Mouse (Mus musculus): ENCODE results near the gene Tjap1.

DNA sequence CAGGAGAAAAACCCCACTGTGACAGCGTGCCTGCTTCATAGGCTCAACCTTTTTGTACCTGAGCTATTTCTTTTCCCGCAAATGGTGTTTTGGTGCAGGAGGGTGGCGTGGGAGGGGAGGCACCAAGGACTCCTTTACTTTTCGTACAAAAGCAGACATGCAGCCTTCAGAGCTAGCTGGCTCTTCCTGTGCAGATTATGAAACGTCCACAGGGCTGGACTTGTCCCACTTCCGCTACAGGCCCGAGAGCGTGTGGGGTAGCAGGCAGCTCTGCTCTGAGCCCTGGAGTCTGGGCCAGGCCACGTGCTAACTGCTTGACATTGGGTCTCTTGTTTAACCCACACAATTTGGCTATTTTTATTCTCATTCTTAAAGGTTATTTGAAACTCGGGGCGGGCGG lies 19.1 kb upstream of the Tjap1 start:
- TF ChIP-seq USF1 (IDR thresholded peaks at IDR 0.05; ENCODE audit: low read depth, low read length), result no peak
- TF ChIP-seq CTCF (IDR thresholded peaks at IDR 0.05 in 2 of 3, conservative IDR thresholded peaks at IDR 0.05 in 1 of 3; ENCODE audit: control insufficient read depth in 1 of 3, insufficient read depth in 1 of 3, low read depth in 2 of 3, low read length in 3 of 3, poor library complexity in 1 of 3, severe bottlenecking in 1 of 3), result no peak

All from MEL (cell line).